Mouse (Mus musculus): ENCODE measurements around the gene Snrnp27.

The Snrnp27 gene

DNA sequence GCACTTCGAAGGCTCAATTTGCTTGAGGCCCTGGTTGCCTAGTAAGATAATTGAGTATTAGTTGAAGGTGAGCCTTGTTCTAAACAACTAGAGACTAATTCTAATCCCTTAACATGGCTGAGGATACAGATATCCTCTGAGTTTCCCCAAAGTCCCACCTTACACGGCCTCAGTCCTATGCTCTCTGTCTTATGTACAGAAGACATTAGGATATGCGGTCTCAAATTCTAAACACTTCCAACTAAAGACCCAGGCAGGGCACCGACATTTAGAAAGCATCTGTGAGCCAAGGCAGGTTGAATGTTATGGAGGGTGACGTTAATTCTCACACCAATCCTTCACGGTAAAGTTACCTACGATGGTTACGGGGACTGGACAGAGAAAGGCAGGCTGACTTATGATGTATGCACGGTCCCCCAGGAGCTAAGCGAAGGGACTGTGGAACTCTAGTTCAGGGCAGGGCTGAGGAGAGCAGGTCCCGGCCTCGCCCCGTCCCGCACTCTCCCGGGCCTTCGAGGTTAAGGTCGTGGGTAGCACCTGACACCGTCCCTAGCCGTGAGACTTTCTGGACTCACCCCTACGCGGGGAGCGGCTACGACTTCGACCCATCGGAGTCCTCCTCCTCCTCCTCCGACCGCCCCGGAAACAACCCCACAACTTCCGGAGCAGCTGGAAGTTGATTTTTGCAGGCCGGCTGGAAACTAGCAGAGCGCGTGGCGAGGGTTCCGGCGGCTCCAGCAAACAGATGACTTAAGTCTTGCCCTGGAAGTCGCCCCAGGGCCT is at the start of gene Snrnp27:
Gene Snrnp27 (minus strand): TSS at position 651 of the 783 bp plus-strand sequence.
- peak; percentile 95 for DNase-seq

DNA sequence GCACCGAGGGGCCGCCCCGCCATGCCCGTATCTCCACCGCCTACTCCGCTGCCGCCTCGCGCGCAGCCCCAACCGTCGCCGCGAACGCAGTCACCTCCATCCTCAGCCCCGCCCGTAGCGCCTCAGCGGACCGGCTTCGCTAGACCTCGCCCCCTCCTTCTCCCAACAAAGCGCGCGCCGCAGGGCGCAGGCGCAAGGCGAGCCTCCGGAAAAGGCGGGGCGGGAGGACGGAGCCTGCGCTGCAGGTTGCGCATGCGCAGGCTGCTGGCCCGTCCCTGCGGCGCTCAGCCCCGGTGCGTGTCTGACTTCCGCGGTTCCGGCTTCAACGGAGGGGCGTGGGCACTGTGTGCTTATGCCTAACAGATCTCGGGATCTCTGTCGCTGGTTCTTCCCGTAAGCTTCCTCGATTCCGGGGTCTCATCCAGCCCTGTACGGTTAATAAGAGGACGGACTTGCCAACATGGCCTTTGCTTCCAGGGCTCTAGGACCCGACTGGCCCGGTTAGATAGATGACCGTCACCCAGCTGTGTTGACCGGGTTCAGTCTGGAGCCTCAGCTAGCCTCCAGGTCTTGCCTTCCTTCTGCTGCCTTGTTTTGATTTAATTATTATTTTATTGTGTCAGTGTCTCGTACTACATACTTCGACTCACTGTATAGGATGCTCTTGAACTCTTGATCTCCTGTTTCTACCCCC is 49.0 kb upstream of the Snrnp27 start, which contains the start of gene Gmcl1:
Gene Gmcl1 (minus strand): TSS at position 201 of the 694 bp plus-strand sequence.
- peak; percentile 96 for DNase-seq

DNA sequence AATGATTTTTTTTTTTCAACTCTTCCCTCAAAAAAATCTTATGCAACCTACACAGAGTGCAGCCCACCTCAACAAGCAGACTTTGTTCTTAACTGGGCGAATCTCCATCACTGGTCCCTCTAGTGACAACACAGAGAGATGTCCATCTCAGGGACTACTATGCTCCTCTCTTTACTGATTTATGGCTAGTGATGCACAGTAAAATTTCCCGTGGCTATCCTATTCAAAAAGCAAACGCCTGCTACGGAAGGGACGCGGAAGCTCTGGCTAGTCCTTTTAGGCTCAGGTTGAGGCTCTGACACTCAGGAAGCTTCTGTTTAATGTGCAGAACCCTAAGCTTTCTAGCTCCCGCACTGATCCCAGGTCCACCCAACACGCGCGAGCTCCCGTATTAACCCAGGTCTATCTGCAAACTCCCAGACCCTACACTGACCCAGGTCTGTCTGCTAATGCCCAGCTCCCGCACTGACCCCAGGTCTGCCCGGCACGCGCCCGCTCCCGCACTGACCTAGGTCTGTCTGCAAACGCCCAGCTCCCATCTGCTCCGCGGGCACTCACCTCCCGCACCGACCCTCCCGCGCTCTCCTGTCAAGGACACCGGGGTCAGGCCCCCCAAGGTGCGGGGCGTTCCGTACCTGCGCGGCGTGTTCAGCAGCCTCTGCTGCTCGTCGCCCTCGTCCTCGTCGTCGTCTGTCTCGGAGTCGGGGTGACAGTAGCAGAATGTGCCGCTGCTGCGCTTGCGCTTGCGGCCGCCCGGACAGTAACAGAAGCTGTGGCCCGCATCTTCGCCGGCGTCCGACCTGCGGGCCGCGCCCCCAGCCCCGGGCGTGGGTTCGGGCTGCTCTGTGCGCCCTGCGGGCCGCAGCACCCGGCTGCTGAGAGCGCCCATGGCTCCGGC is 48.2 kb upstream of the Snrnp27 start:
- DNase-seq = peak; percentile 35

DNA sequence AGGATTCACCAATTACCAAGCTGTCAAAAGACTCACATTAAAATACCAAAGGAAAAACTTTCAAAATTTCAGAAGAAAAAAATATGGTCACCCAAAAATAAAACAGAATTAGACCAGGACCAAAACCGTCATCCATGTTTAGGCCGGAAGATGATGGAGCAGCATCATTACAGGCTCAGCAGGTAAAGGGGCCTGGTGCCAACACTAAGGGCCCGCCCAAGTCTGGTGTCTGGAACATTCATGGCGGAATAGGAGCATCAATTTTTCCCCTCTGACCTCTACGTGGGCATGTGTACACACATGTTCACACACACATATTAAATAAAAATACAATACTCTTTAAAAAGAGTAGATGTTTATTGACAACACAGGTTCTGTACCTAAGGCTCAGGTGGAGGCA is 44.4 kb upstream of the Snrnp27 start:
- no peak for DNase-seq

DNA sequence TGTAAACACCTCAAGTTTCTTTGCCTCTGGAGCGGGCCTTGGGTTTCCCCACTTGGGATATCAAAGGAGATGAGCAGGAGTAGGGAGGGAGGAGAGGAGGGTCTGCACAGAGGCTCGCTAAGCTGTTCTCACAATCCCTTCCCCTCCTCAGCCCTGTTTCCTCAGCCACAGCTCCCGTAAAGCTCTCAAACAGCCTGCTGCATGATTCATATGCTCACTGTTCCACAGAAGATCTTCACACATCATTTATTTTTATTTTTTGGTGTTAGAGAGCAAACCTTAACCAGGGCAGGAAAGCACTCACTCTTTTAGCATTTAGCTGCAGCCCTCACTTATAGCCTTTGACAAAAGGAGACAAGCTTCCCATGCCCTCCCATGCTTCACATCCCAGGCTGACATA is 37.7 kb upstream of the Snrnp27 start:
- DNase-seq = no peak

DNA sequence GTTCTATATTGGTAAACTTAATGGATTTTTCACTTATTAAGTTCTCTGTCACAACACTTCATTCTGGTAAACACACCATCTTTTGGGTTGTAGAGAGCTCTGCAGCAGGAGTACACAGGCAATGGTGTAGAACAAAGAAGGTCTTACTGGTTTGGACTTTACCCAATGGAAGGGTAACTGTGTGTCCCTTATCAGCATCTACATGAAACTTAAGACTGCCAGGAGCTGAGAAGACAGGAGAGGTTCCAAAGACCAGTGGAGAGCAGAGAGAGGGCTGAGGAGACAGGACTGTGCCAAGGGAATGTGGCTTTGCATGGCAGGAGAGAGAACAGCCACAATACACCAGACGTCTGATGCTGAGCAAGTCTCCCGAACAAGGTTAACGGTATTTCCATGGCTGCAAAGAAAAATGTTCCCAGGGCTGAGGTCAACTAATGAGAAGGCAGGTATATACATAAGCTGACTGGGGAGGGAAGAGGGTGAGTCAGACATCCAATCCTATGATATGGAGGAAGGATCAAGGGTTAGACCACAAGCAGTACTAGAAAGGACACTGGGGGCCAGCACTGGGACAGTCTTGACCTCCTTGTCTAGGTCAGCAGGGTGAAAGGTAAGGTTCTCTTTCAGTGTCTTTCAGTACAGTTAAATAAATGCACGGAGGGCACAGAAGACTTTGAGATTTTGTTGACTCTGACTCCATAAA is 23.9 kb upstream of the Snrnp27 start:
- no peak for DNase-seq

DNA sequence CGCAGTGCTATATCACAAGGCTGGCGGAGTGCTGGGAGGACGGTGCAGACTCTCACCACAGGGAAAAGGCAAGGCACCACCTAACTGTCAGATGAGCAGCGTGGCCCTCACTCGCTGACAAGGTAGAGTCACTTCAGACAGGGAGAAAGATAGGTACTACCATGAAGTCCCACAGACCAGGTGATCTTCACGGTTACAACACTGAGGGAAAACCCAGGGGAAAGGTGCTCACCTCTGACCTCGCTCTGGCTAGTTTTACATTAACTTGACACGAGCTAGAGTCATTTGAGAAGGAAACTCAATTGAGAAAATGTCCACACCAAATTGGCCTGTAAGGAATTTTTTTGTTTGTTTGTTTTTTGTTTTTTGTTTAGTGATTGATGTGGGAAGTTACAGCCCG is 18.3 kb upstream of the Snrnp27 start:
- no peak for DNase-seq

DNA sequence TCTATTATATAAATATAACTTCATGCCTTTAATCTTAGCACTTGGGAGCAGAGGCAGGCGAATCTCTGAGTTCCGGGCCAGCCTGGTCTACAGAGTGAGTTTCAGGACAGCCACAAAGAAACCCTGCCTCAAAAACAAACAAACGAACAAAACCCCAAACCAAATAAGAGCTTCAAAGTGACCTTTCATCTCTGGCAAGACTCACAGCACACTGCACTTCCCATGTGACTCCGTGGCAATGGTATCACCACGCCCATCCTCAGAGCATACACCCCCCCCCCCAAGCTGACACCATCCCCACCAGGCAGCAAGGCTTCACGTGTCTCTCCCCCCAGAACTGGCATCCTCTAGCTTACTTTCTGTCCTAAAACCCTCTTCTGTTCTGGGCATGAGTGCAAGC is 13.6 kb upstream of the Snrnp27 start:
- DNase-seq = no peak

DNA sequence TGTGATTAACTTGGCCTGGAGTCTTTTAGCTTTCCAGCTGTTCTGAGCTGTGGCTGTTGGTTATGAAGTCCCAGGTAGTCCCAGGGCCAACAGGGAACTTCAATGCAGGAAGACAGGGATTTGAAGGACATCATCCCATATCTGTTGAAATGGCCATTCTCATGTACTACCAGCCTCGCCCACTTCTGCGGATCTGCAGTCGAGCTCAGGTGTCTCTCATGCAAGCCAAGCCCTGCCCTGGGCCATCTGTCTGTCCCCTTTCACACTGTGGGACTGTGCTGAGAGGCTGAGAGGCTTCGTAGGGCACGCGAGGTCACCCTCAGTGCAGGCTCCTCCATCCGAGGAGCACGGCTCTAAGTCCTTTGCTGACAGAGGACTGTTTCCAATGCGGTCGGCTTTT is 11.9 kb upstream of the Snrnp27 start:
- no peak for DNase-seq

DNA sequence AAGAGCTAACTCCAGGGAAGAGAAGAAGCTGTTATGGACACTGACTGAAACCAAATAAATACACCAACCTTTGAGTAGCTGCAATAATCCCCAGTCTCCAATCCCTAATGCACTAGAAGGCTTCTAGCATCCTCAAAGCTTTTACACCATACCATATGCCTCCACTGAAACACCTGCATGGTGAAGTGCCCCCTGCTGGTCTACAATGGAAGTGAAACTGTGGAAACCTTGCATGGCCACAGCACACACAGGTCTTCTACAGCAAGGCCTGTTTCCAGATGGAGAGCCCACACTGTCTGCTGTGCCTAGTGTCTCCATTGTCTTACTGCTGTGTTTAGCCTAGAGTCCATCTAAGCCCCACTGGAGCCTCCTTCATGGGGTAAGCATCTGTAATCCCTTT is 10.1 kb upstream of the Snrnp27 start:
- peak; percentile 61 for DNase-seq

DNA sequence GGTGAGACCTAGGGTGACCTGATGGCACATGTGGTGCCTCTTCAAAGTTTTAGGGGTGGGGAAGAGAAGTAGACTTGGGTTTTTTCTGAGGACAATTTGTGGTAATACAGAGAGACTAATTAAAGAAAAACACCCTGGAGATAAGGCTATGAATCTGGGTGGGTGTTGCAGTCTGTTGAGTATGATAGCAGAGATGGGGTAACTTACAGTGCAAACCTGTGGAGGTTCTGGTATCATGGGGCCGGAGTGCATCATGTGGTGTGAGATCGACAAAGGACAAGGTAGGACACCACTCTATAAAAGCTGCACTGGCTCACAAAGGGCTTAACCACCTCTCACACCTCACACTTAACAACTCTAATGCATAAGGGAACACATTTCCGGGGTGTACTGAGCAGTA is 5.3 kb upstream of the Snrnp27 start:
- DNase-seq = no peak

DNA sequence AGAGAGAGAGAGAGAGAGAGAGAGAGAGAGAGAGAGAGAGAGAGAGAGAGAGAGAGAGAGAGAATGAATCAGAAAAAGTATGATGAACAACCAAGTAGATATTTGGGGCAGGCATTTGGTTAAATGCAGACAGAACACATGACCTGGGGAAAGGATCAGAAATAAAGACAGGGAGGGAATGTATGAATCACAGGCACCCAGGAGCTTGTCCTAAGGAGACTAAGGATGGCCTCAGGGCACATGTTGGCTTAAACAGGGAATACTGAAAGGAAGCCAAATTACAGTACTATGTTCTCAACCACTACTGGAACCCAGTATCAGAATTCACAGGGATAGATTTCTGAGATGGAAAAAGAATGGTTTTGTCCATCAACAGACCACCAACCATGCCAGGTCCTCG is 2.6 kb upstream of the Snrnp27 start:
- no peak for DNase-seq

DNA sequence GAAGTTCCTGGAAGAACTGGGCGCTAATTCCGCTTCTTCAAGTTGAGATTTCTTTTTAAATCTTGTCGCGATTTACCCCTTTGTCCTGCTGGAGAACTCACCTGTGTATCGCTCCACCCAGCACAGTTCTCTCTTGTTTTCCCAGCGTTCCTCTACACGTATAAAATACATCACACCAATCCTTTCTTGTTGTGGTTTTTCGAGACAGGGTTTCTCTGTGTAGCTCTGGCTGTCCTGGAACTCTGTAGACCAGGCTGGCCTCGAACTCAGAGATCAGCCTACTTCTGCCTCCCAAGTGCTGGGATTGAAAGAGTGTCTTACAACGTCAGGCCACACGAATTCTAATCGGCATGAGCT is 311 bp upstream of the Snrnp27 start:
- no peak for DNase-seq

DNA sequence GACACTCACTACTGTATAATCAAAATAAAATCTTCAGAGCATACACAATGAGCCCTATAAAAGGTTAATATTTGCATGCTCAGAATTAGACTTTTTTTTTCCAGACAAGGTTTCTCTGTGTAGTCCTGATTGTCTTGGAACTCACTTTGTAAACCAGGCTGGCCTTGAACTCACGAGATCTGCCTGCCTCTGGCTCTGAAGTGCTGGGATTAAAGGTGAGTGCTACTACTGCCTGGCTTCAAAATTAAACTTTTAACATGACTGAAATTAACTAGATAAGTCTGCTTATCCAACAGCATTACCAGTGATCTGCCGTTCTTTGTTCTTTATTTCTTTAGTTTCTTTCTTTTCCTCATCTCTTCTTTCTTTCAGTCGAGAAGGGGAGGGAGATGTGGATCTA is 3.0 kb downstream of the Snrnp27 start:
- DNase-seq = no peak

DNA sequence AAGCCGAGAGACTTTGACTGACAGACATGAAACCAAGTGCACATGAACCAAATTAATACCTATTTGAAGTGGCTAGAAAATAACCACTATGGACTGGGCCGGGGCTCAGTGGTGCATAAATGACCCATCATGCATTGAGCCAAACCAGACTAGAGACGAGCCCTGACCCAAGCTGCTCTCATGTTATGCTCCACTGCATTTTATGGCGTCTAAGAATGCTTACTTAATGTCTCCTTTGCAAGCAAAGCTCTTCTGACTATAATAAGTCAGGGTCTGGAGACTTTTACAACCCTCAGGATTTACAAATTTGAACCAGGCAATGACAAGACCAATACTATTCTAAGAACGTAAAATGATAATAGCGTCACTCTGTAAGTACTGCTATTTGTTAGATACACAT is 6.0 kb downstream of the Snrnp27 start:
- DNase-seq = no peak

DNA sequence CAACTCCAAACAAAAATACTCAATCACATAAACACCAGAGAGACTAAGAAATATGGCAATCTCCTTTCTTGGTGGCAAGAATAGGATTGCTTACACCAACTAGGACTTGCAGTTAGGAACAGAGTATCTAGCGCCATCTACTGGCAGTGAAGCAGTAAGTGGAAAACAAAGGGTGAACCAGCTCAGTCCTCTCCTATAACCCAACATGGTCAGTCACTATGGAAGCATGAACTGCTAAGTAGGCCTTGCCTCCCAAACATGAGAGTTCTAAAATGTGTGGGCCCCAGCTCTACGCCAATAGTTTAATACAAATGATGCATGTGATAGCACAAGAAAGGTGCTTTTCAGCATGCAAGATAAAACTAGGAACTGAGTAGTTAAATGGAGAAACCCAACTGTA is 13.4 kb downstream of the Snrnp27 start:
- DNase-seq = peak; percentile 76

DNA sequence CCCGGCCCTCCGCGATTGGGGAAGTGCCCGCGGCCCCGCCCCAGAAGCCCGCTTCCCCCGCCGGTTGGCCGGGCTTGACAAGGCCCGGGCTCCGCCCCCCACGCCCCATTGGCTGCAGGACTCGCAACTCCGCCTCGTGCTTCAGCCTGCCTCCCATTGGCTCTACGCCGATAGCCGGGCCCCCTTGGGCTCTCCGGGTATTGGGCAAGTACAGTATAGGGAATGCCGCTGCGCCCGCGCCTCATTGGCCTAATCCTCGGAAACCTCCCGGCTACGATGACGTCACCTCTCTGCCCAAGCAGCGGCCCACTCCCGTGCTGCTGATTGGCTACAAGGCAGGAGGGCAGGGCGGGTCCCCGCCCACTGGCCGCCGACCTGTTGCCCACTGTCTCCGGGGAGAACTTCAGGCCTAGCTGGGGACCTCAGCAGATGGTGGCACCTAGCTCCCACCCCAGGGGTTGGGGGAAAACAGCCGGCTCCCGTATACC is 15.0 kb downstream of the Snrnp27 start:
- DNase-seq = peak; percentile 100

DNA sequence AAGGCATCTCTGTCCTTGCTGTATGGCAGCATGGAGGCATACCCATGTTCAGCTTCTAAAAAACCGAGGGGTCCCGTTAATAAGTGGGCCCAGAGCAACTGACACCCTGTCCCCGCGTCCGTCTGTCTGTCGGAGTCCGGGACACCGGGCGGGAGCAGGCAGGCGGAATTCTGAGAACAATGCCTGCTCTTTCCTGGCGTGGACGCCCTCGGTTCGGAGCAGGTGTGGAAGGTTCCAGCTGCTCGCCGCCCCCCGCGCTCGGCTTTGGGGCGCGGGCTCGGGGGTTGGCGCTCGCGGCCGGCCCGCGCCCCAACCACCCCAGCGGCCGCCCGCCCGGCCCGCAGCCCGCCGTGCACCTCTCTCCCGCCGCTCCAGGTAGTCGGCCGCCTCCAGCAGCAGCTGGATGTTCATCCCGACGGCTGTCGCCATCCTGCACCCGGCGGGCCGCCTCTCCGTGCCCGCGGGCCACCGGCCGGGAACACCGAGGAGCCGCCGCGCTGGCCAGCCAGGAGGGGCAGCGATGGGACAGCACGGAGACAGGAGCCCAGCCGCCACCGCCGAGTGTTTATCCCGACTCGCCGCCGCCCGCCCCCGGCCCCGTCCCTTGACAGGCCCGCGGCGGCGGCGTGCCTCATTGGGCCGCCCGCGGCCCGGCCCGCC is 15.6 kb downstream of the Snrnp27 start, which contains the start of gene Mxd1:
Gene Mxd1 (minus strand): TSS at position 582 of the 660 bp plus-strand sequence.
- peak; percentile 25 for DNase-seq

DNA sequence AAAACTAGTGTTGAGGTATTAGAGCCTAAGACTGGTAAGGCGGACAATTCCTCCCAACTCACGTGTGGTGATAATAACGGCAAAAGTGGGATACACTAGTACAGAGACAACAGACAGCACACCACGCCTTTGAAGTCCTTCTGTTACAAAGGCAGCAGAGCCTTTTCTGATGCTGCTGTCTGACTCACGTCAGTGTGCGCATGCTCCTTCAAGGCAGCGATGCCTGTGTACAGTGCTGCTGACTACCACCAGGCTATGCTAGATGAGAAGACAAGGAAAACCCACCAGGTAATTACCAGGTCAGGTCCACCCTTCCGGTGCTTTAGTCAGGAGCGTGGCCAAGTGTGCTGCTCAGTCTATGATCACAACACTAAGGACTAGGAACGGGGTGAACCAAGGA is 17.3 kb downstream of the Snrnp27 start:
- no peak for DNase-seq

DNA sequence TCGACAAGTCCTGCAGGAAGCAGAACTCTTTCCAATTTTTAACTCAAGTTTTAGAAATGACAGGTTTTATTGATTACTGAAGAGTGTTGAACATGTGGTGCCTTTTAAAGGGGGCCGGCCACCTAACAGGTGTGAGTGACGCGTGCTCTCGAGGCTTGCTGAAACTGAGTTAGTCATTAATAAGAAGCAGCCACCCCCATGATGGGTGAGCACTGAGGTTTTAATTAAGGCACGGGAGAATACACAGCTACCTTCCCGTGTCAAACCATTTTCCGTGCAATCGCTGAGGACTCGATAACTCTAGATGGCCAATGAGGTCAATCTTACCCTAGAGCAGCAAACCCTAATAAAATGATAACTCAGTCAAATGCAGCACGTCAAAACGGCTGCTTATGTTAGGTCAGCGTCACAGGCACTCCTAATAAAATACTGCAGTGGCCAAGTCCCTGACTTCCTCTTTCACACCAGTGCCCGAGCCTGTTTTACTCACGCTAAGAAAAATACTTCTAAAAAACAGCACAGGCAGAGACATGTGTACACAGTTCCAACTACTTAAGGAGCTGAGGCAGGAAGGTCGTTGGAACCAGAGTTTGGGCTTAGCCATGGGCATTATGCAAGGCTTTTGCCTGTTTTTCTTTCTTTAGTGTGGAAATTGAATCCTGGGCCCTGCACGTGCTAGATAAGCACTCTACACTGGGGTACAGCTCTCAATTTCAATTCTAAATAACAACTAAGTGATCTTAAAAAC is 18.6 kb downstream of the Snrnp27 start:
- DNase-seq = no peak

DNA sequence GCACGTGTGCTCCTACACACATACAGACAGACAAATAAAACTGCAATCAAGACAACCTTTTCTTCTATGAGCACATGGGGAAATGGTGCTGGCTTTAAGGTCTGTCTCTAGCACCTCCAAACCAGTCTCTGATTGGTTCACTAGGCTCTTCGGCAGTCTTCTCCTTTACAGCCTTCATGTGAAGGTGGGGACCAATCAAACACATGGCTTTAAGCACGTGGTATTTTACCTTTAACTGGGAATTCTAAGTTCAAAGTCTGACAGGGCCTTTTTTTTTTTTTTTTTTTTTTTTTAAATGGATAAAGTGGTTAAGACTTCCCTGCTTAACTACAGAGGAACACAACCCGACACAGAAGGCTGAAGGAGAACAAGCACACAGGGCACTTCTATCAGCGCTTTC is 19.2 kb downstream of the Snrnp27 start:
- no peak for DNase-seq

Measured in lung, postnatal 10 days (tissue).